Mouse (Mus musculus) spleen, postnatal 0 days (tissue): ENCODE results near the gene Itgb2l. TPM values are rescaled to one million over a fixed set of nuclear protein-coding genes. Genes with fewer than 3 reads are reported as not detected.

Experiments
- polyA plus RNA-seq: library from polyadenylated mRNA; unstranded; fragments of >200 nt; fragmentation: Nextera tagmentation; extraction: Ambion mirVana; gene quantifications from 2 replicates; pipeline ENCODE4 v1.2.1, GENCODE M21; 2015

Itgb2l gene
- 13.6 and 21.5 TPM in 2 replicates for polyA plus RNA-seq

DNA sequence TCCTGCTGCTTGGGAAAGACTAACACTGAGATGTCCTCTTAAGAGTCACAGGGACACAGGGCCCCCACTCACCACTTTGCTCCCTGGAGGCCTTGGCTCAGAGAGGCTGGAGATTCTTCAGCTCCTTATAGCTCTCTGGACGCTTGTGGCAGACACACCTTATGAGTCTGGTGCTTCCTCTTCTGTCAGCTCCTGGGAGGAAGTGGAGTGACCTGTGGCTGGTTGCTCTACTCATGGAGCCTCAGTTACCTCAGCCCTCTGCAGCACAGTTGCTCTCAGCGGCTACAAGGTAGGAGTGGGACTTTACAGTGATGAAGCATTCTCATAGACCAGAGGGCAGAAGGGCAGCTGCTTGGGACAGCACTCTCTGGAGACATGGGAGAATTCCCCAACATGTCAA lies at the start of gene Itgb2l:
TSS of gene Itgb2l (minus strand) at position 152 of the 400 bp plus-strand sequence.

DNA sequence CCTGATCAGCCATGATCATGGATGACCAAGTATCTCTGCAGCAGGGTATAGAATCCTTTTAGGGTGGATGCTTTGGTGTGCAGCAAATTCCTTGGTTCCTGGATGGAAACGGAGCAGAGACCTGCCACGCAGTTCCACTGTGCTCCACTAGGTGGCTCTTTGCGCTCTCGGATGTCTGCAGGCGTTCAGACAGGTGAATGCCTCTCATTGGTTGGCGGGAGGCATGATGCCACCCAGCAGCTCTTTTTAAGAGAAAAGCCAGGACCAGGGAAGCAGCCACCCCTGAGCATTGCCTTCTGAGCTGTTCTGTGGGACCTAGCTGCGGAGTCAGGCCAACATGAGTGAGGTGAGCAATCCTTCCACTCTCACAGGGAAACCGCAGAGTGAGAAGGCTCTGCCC lies 24.0 kb upstream of the Itgb2l start, which contains the start of gene Pcp4:
TSS of gene Pcp4 (plus strand) at position 162 of the 400 bp plus-strand sequence.

Other genes with a start within 250 kb of the Itgb2l start
- 1.3 and 3.8 TPM in 2 replicates for gene Sh3bgr, start 243.2 kb downstream of the Itgb2l start, polyA plus RNA-seq
- gene B3galt5, start 207.8 kb downstream of the Itgb2l start, polyA plus RNA-seq = 0.06 and 0.12 TPM in 2 replicates
- gene Pcp4, start 24.0 kb upstream of the Itgb2l start, polyA plus RNA-seq = 0.60 and 1.1 TPM in 2 replicates